Mouse (Mus musculus): ENCODE measurements around the gene Col9a2.

GRCm38 (mm10) chr4:121056342-121056741, 17.2 kb downstream of the Col9a2 start:
- TF ChIP-seq CTCF (IDR thresholded peaks at IDR 0.05; ENCODE audit: low read depth) (peak; percentile 68), EP300 (optimal IDR thresholded peaks at IDR 0.05) (no peak)
